Mouse (Mus musculus): ENCODE results near the gene Fam149b.

- TF ChIP-seq CTCF (IDR thresholded peaks at IDR 0.05; ENCODE audit: borderline replicate concordance, insufficient read depth, low read length): no peak
- no peak for TF ChIP-seq POLR2A (IDR thresholded peaks at IDR 0.05; ENCODE audit: low read depth, low read length)
Observed at GRCm38 (mm10) chr14:20331316-20331715, 16.6 kb upstream of the Fam149b start.

Data from embryonic fibroblast, embryonic 13.5 days (primary cell).